Mouse (Mus musculus) cerebellum, adult 2 months (tissue): ENCODE results near the gene 4930583I09Rik. TPM values are rescaled to one million over a fixed set of nuclear protein-coding genes. Genes with fewer than 3 reads are reported as not detected.

ENCODE experiments used
- DNase-seq, 2 experiments: peaks; one replicate each; pipeline ENCODE4 v3.0.0; 2021
- H3K27ac ChIP-seq: fragments of 200-500 bp; 2 replicates; pipeline ENCODE4 v1.5.1; 2012; ENCODE audit warnings: low read length, control low read depth, inconsistent platforms; ENCODE audit not compliant: insufficient read depth
- H3K27me3 ChIP-seq: fragments of 200-500 bp; 2 replicates; pipeline ENCODE4 v1.6.1; 2012; ENCODE audit warnings: inconsistent platforms, mild to moderate bottlenecking, low read length, moderate library complexity; ENCODE audit not compliant: control insufficient read depth, insufficient read depth
- H3K4me1 ChIP-seq: fragments of 200-500 bp; 2 replicates; pipeline ENCODE4 v1.6.1; 2011; ENCODE audit warnings: low read length; ENCODE audit not compliant: control insufficient read depth, insufficient read depth
- H3K4me3 ChIP-seq: fragments of 200-500 bp; replicated peaks from 2 replicates; pipeline ENCODE3; 2011; ENCODE audit warnings: mild to moderate bottlenecking, low read depth, low read length, control low read depth; ENCODE audit not compliant: insufficient read depth
- CTCF ChIP-seq: fragments of 200-500 bp; IDR thresholded peaks from 2 replicates; pipeline ENCODE4 v1.5.1; 2011; ENCODE audit warnings: low read depth, mild to moderate bottlenecking, control low read depth, low read length, moderate library complexity, borderline replicate concordance; ENCODE audit not compliant: insufficient read depth
- POLR2A ChIP-seq: fragments of 200-500 bp; IDR thresholded peaks from 2 replicates; pipeline ENCODE4 v1.6.1; 2011; ENCODE audit warnings: low read length, control low read depth, borderline replicate concordance; ENCODE audit not compliant: insufficient read depth
- WGBS: fragments of 180-500 bp; shearing (Covaris S2); methylation state at CpG from one replicate; pipeline ENCODE4 v1.1.7; 2018; 5-methylcytosine and 5-hydroxymethylcytosine counted together
- polyA plus RNA-seq: library from polyadenylated mRNA; depleted of rRNA; stranded (reverse); fragments of >200 nt; gene quantifications from 2 replicates; pipeline ENCODE4 v1.2.3, GENCODE M21; 2012; rRNA removed

4930583I09Rik gene
- polyA plus RNA-seq, 1 experiment, result not detected

- no peak for DNase-seq
- Histone ChIP-seq H3K27ac (no peak overlapping the region), H3K27me3 (no peaks in the 10 kb centered on the region), H3K4me1 (no peaks in the 10 kb centered on the region), H3K4me3 (no peak overlapping the region)
- 75% methylated on average over 5 of the region's 5 CpGs for WGBS
- TF ChIP-seq CTCF, result no peak
- TF ChIP-seq POLR2A, result no peak
Observed at GRCm38 (mm10) chr17:64792623-64793022, 43.2 kb downstream of the 4930583I09Rik start.

- TF ChIP-seq CTCF (no peak), POLR2A (no peak)
- Histone ChIP-seq H3K27ac (no peak overlapping the region), H3K27me3 (no peaks in the 10 kb centered on the region), H3K4me1 (no peaks in the 10 kb centered on the region), H3K4me3 (no peak overlapping the region)
- WGBS, result 92% methylated on average over 3 of the region's 3 CpGs
- no peak for DNase-seq
Observed at GRCm38 (mm10) chr17:64792076-64792475, 43.8 kb downstream of the 4930583I09Rik start.

DNA sequence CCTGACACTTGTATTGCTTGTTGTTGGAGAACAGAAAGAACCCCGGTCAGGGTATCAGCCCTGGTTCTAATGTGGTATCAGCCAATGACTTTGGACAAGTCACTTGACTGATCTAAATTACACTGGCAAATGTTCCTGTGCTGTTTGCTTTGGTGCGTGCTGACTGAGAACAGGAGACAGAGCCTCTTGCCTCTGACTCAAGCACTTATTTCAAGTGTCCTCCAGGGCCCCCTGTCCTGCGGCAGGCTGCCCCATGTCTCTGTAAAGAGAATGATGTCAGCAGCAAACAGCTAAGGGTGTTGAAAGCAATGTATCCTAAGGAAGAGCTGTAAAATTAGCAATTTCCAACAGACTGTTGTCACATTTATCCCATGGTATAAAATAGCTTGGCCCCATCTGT, 46.7 kb downstream of the 4930583I09Rik start:
- WGBS, result 55% methylated on average over 3 of the region's 3 CpGs
- Histone ChIP-seq H3K27me3 (no peaks in the 10 kb centered on the region), H3K4me3 (no peak overlapping the region), H3K27ac (no peak overlapping the region), H3K4me1 (no peaks in the 10 kb centered on the region)
- TF ChIP-seq POLR2A, result no peak
- TF ChIP-seq CTCF, result no peak
- DNase-seq, result no peak

GRCm38 (mm10) chr17:64788301-64788700, 47.6 kb downstream of the 4930583I09Rik start:
- no peak overlapping the region for H3K4me3 ChIP-seq
- DNase-seq, result no peak
- H3K4me1 ChIP-seq, result no peaks in the 10 kb centered on the region
- no peak overlapping the region for H3K27ac ChIP-seq
- no peak for TF ChIP-seq CTCF
- WGBS, result 95% methylated on average over 13 of the region's 13 CpGs
- no peaks in the 10 kb centered on the region for H3K27me3 ChIP-seq

- no peak overlapping the region for H3K27ac ChIP-seq
- DNase-seq, result no peak
- TF ChIP-seq POLR2A (no peak), CTCF (no peak)
- H3K4me3 ChIP-seq, result no peak overlapping the region
- WGBS, result 71% methylated on average over 1 of the region's 1 CpGs
- H3K4me1 ChIP-seq, result no peaks in the 10 kb centered on the region
- no peaks in the 10 kb centered on the region for H3K27me3 ChIP-seq
Observed at GRCm38 (mm10) chr17:64785961-64786360, 49.9 kb downstream of the 4930583I09Rik start.

Other genes with a start within 250 kb of the 4930583I09Rik start
- 5.7 TPM in 2 replicates for gene Man2a1, start 235.3 kb downstream of the 4930583I09Rik start, polyA plus RNA-seq